Mouse (Mus musculus) intestine, embryonic 16.5 days (tissue): ENCODE data around the gene Inpp5a. TPM values are rescaled to one million over a fixed set of nuclear protein-coding genes. Genes with fewer than 3 reads are reported as not detected.

Source experiments
- ATAC-seq: fragments of 200-750 bp; cut with Nextera tagmentation; 2 replicates; pipeline ENCODE4 v1.8.0; 2017; ENCODE audit warnings: moderate TSS enrichment, moderate library complexity
- H3K27ac ChIP-seq: fragments of 300-500 bp; sonication (generic); 2 replicates; pipeline ENCODE4 v1.5.1; 2014; ENCODE audit warnings: mild to moderate bottlenecking, low read length
- H3K27me3 ChIP-seq: fragments of 300-500 bp; sonication (generic); replicated peaks from 2 replicates; pipeline ENCODE4 v1.6.1; 2014; ENCODE audit warnings: low read length, control low read depth, mixed read lengths; ENCODE audit not compliant: control insufficient read depth, insufficient read depth
- H3K36me3 ChIP-seq: fragments of 300-500 bp; sonication (generic); 2 replicates; pipeline ENCODE4 v1.6.1; 2014; ENCODE audit warnings: low read length, control low read depth; ENCODE audit not compliant: control insufficient read depth, insufficient read depth
- H3K4me1 ChIP-seq: fragments of 300-500 bp; sonication (generic); 2 replicates; pipeline ENCODE4 v1.6.1; 2014; ENCODE audit warnings: low read length, control low read depth, mixed read lengths; ENCODE audit not compliant: control insufficient read depth, insufficient read depth
- H3K4me2 ChIP-seq: fragments of 300-500 bp; sonication (generic); 2 replicates; pipeline ENCODE4 v1.6.1; 2014; ENCODE audit warnings: low read depth, low read length, control low read depth
- H3K4me3 ChIP-seq: fragments of 300-500 bp; sonication (generic); 2 replicates; pipeline ENCODE4 v1.5.1; 2014; ENCODE audit warnings: mild to moderate bottlenecking, low read length
- H3K9ac ChIP-seq: fragments of 300-500 bp; sonication (generic); 2 replicates; pipeline ENCODE4 v1.6.1; 2014; ENCODE audit warnings: low read depth, low read length
- H3K9me3 ChIP-seq: fragments of 300-500 bp; sonication (generic); 2 replicates; pipeline ENCODE4 v1.6.1; 2016; ENCODE audit warnings: low read length, control low read depth; ENCODE audit not compliant: control insufficient read depth
- WGBS: fragments of 180-500 bp; shearing (Covaris S2); extraction: QIAGEN DNeasy Blood & Tissue Kit; methylation state at CpG from one replicate; pipeline ENCODE4 v1.1.7; 2014; 5-methylcytosine and 5-hydroxymethylcytosine counted together
- polyA plus RNA-seq: library from polyadenylated mRNA; unstranded; fragments of >200 nt; fragmentation: Nextera tagmentation; extraction: Ambion mirVana; gene quantifications from 2 replicates; pipeline ENCODE4 v1.2.1, GENCODE M21; 2015

The Inpp5a gene
- polyA plus RNA-seq, 1 experiment from 2014 or later = 8.9 TPM

GRCm38 (mm10) chr7:139441022-139441421, 52.1 kb downstream of the Inpp5a start:
- Histone ChIP-seq H3K36me3 (no peaks in the 10 kb centered on the region), H3K4me1 (peaks cover 41% of the 10 kb centered on the region)

GRCm38 (mm10) chr7:139441761-139442211, 52.9 kb downstream of the Inpp5a start:
- ATAC-seq = peak; percentile 65
- H3K27ac ChIP-seq = no peak overlapping the region

More at GRCm38 (mm10) chr7:139441022-139441421, 52.1 kb downstream of the Inpp5a start:
- Histone ChIP-seq H3K4me3 (no peak overlapping the region), H3K27me3 (no peaks in the 10 kb centered on the region), H3K9me3 (no peaks in the 10 kb centered on the region), H3K4me2 (no peak overlapping the region), H3K9ac (no peak overlapping the region), H3K27ac (no peak overlapping the region)
- ATAC-seq = no peak
- WGBS = 41% methylated on average over 5 of the region's 5 CpGs

GRCm38 (mm10) chr7:139445621-139446020, 56.7 kb downstream of the Inpp5a start:
- no peaks in the 10 kb centered on the region for H3K36me3 ChIP-seq
- H3K4me3 ChIP-seq = no peak overlapping the region
- H3K4me1 ChIP-seq = peaks cover 18% of the 10 kb centered on the region
- H3K9ac ChIP-seq = no peak overlapping the region
- H3K4me2 ChIP-seq = no peak overlapping the region
- ATAC-seq = no peak
- no peaks in the 10 kb centered on the region for H3K9me3 ChIP-seq
- no peak overlapping the region for H3K27ac ChIP-seq
- H3K27me3 ChIP-seq = no peaks in the 10 kb centered on the region
- WGBS = 73% methylated on average over 8 of the region's 8 CpGs

More at GRCm38 (mm10) chr7:139441761-139442211, 52.9 kb downstream of the Inpp5a start:
- Histone ChIP-seq H3K36me3 (no peaks in the 10 kb centered on the region), H3K4me2 (no peak overlapping the region), H3K9ac (no peak overlapping the region), H3K4me1 (peaks cover 39% of the 10 kb centered on the region), H3K9me3 (no peaks in the 10 kb centered on the region), H3K4me3 (no peak overlapping the region), H3K27me3 (no peaks in the 10 kb centered on the region)
- 68% methylated on average over 10 of the region's 10 CpGs for whole genome bisulfite sequencing

- whole genome bisulfite sequencing = 78% methylated on average over 3 of the region's 3 CpGs
- H3K27me3 ChIP-seq = no peaks in the 10 kb centered on the region
- H3K27ac ChIP-seq = no peak overlapping the region
- no peaks in the 10 kb centered on the region for H3K9me3 ChIP-seq
- no peaks in the 10 kb centered on the region for H3K36me3 ChIP-seq
- ATAC-seq = no peak
- H3K4me2 ChIP-seq = no peak overlapping the region
- H3K4me1 ChIP-seq = peaks cover 15% of the 10 kb centered on the region; the same call in 1 of the 2 replicates
- H3K4me3 ChIP-seq = no peak overlapping the region
- H3K9ac ChIP-seq = no peak overlapping the region
Observed at GRCm38 (mm10) chr7:139447381-139447780, 58.5 kb downstream of the Inpp5a start.

- Histone ChIP-seq H3K4me1 (peaks cover 15% of the 10 kb centered on the region), H3K27ac (no peak overlapping the region), H3K36me3 (no peaks in the 10 kb centered on the region), H3K27me3 (no peaks in the 10 kb centered on the region), H3K9ac (no peak overlapping the region), H3K4me3 (no peak overlapping the region), H3K9me3 (no peaks in the 10 kb centered on the region), H3K4me2 (no peak overlapping the region)
- WGBS = 82% methylated on average over 16 of the region's 16 CpGs
- ATAC-seq = no peak
Observed at GRCm38 (mm10) chr7:139450186-139450998, 61.5 kb downstream of the Inpp5a start.

- peaks cover 15% of the 10 kb centered on the region for H3K4me1 ChIP-seq
- H3K9ac ChIP-seq = no peak overlapping the region
- H3K36me3 ChIP-seq = no peaks in the 10 kb centered on the region
- no peak overlapping the region for H3K4me2 ChIP-seq
- H3K27ac ChIP-seq = no peak overlapping the region
- WGBS = 84% methylated on average over 5 of the region's 5 CpGs
- no peak overlapping the region for H3K4me3 ChIP-seq
- H3K9me3 ChIP-seq = no peaks in the 10 kb centered on the region
- no peak for ATAC-seq
- H3K27me3 ChIP-seq = no peaks in the 10 kb centered on the region
Observed at GRCm38 (mm10) chr7:139451711-139452110, 62.8 kb downstream of the Inpp5a start.

GRCm38 (mm10) chr7:139452199-139452598, 63.3 kb downstream of the Inpp5a start:
- H3K27ac ChIP-seq = no peak overlapping the region

GRCm38 (mm10) chr7:139453198-139453597, 64.3 kb downstream of the Inpp5a start:
- Histone ChIP-seq H3K4me1 (peaks cover 15% of the 10 kb centered on the region), H3K9ac (no peak overlapping the region), H3K4me3 (no peak overlapping the region), H3K9me3 (no peaks in the 10 kb centered on the region), H3K27ac (no peak overlapping the region), H3K4me2 (no peak overlapping the region), H3K36me3 (no peaks in the 10 kb centered on the region), H3K27me3 (no peaks in the 10 kb centered on the region)
- peak; percentile 60 for ATAC-seq
- 43% methylated on average over 1 of the region's 1 CpGs for WGBS

More at GRCm38 (mm10) chr7:139452199-139452598, 63.3 kb downstream of the Inpp5a start:
- Histone ChIP-seq H3K36me3 (no peaks in the 10 kb centered on the region), H3K27me3 (no peaks in the 10 kb centered on the region), H3K4me1 (peaks cover 15% of the 10 kb centered on the region), H3K4me2 (no peak overlapping the region), H3K9me3 (no peaks in the 10 kb centered on the region), H3K4me3 (no peak overlapping the region), H3K9ac (no peak overlapping the region)
- WGBS = 63% methylated on average over 2 of the region's 2 CpGs
- ATAC-seq = no peak

GRCm38 (mm10) chr7:139454285-139454684, 65.4 kb downstream of the Inpp5a start:
- H3K36me3 ChIP-seq = no peaks in the 10 kb centered on the region
- ATAC-seq = no peak
- H3K4me2 ChIP-seq = no peak overlapping the region
- no peak overlapping the region for H3K27ac ChIP-seq
- H3K27me3 ChIP-seq = no peaks in the 10 kb centered on the region
- no peaks in the 10 kb centered on the region for H3K9me3 ChIP-seq
- peaks cover 15% of the 10 kb centered on the region for H3K4me1 ChIP-seq
- 81% methylated on average over 3 of the region's 3 CpGs for WGBS
- H3K4me3 ChIP-seq = no peak overlapping the region
- H3K9ac ChIP-seq = no peak overlapping the region
